Mouse (Mus musculus): ENCODE results near the gene Eri3.

Eri3 gene

DNA sequence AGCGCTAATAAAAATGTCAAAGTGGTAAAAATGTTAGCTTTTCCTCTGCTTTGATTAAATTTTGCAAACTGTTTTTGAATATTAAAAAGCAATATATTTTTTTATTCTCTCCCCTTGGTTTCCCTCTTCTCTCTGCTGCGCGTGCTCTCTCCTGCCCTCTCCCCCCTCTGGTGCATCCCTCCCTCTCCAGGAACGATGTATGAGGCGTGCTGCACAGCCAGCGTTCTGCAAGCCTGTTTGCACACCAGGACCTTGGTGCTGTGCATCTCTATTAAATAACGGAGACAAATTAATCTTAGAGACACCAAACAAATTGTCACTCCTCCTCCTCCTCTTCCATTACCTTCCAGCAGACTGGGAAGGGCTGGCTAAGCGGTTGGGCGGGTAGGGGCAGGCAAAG, 31.5 kb downstream of the Eri3 start:
- DNase-seq, result no peak

DNA sequence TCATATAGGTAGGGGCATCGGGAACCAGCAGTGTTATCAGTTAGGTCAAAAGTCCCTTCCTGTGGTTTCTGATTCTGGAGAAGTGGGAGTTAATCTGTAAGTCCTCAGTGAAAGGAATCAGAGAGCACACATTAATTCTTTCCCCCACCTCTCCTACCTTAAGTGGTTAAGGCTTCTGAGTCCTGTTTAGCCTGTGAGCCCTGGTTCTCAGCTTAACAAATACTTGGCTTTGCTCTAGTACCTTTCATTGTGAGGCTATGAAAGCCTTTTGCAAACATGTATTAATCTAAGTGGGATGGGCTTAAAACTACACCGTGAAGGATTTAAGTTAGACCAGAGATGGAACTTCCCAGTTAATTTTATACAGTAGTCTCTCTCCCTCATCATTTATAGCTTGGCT, 35.8 kb downstream of the Eri3 start:
- DNase-seq, result no peak

DNA sequence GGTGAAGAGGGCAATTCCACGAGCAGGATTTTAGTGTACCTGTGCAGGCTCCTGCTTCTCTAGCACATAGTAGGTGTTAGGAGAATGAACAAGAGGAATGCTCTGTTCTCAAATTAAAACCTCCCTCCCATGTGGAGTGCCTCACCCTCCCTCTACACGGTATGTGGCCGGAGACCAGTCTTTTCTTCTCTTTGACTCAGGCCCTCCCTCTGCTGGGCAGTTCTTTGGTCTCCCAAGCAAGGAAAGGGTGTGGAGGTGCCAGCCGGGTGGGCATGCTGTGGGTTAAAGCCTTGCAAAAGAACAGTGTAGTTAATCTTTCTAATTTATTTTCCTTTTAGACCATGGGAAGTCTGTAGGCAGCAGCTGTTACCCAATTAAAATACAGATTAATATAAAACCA, 37.3 kb downstream of the Eri3 start:
- DNase-seq, result no peak

DNA sequence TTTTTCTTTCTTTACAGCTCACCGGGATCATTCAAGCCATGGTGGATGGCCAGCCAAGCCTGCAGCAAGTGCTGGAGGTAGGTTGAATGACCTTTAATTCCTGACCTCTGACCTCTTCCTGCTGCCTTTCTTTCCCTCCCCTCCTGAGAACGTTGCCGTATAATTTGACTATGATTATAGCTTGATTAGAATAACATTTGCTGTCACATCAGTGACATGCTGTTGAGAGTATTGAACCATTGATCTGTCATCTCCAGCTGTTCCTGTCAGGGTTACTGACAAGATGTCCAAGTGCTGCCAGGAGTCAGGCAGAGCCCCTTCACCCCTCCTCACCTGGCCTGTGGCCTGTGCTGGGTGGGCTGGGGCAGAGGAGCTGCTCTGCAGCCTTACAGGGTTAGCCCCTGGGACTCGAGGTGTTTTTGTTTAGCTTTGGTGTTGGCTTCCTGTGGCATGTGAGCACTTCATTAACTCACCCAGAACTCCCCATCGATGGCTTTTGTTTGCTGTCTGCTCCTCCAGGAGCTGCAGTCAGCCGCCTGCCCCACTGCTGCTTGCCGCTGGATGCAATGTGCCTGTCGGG, 39.0 kb downstream of the Eri3 start:
- no peak for DNase-seq

DNA sequence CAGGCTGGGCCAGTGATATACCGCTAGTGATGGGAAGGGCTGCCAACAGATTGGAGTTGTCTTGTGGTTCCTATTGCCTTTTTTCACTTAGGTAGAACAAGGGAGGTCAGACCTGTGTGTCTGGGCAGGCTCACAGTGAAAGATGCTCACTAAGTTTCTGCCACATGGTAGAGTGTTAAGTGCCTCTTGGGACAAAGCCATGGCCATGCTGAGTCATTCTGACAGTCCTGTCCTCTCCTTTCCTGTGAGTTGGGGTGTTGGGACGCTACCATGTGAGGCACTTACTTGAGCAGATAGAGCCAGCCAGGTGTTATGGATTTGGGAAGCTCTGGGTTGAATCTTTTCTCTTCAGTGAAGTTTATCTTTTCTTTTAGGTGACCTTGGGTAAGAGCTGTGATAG, 40.6 kb downstream of the Eri3 start:
- no peak for DNase-seq

DNA sequence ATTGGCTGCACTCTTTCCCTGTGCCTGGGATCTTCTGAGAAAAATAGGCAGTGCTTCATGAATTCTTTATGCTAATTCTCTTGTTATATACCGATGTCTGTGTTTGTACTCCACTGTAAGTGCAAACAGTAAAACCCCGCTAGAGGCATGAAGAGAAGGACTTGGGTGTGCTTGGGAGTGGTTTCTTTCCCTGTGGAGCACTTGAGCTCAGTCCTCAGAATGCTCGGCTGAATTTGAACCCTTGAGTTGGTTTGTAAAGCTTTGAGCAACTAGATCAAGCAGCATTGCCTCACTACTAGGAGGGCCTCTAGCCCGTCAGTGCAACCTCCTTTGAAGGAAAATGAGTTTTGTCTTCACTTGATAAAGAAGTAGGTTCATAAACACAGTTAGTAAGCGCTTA, 42.0 kb downstream of the Eri3 start:
- DNase-seq, result no peak

DNA sequence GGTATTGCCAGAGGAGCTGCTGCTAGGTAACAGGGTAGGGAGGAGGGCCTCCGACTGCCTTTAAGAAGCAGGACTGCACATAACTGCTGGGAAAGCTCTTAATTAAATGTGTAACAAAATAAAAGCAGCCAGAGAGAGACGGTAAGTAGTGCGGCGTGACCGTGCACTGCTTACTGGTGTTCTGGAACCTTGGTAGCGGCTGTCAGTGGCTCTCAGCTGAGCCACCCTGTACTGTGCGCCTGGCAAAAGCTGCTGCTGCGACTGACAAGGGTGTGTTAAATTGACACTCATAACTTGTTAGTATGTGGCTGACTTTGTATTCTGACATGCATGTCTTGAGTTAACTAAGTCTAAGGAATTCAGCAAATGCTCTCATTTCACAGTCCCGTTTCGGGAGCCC, 45.1 kb downstream of the Eri3 start:
- DNase-seq, result no peak

DNA sequence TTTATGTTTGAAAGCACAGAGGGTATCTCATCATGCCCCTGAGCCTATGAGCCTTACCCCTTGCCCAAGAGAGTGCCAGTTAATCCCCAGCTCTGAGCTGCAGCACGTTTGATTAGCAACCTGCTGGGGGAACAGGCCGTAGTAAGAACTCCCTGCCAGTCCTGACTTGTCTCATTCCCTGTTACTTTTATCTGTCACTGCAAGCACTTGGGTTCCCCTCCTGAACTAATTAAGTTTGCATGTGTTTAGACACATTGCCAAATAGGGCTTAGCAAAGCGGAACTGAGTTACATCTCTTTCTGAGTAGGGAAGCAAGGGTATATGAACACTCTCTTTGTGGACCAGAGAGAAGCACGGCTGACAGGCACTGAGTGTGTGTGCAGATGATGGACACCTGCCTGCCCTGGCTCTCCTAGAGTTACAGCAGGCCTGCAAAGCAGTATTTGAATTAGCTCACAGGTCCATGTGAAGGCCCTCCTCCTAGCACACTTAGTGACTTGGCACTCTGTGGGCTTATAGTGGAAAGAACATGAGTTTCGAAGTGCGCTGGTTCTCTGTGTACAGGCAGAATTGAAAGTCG, 49.9 kb downstream of the Eri3 start:
- no peak for DNase-seq

DNA sequence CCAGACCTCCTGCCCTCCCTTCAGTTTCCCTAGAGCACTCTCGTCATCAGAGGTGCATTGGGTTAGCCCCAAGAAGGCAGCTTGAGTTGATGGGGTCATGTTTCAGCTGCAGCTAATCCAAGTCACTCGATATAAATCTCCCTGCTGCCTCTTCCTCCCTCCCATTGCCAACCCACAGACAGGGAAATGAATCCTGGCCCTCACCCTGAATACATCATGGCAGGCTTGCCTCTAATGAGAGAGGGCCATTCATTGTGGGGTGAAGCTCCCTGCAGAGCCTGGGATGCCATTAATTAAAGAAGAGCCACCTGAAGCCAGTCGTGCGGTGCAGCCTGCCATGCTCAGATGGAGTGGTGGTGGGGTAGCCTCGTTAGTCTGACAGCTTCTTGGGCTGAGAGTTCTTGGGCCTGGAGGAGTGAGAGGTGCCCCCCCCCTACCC, 51.2 kb downstream of the Eri3 start:
- no peak for DNase-seq

DNA sequence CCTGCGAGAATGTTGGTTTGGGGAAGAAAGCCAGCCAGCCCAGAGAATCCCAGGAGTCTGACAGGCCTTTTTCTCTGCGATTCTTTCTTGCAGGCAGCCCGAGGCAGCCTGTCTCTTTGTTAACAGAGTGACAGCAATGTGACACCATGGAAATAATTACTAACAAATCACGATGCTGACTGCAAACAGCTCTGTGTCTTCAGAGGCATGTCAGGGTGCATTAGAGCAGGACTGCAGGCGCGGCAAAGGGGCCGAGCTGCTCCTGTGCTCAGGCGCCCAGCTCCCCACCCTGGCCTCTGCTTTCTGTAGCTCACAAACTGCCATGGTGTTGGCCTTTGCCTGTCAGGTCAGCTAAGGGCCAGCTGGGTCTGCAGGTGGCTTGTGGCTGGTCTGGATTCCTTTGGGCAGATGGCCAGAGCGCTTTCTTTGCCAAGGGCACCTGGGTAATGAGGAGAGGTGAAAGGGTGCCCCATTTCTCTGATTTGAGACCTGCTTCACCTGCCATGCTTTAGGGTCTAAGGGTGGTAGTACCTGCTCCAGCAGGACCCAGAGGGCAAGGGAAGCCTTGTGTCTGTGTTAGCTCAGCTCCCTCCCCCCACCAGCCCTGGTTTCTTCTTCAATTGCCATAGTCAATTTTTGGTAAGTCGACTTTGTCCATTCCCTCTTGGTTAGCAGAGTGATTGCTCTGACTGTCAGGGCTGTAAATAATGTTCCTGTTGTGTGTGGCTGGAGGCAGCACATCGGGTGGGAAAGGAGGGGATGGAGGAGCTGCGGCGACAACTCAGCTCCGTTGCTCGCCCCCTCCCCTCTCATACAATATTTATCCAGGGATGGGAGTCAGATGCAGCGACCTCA, 55.2 kb downstream of the Eri3 start:
- no peak for DNase-seq

DNA sequence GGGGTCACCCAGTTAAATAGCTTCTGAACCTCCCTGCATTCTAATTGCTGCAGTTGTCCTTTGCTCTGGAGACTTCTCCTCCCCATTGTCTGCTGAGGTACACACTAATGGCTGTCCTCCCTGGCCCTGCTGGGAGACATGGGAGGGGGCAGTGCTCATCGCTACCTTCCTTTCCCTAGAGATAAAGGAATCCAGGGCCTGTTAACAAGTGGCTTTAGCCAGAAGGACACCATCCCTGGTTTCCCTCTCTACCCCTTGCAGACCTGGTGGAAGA, 55.7 kb downstream of the Eri3 start:
- DNase-seq, result no peak

DNA sequence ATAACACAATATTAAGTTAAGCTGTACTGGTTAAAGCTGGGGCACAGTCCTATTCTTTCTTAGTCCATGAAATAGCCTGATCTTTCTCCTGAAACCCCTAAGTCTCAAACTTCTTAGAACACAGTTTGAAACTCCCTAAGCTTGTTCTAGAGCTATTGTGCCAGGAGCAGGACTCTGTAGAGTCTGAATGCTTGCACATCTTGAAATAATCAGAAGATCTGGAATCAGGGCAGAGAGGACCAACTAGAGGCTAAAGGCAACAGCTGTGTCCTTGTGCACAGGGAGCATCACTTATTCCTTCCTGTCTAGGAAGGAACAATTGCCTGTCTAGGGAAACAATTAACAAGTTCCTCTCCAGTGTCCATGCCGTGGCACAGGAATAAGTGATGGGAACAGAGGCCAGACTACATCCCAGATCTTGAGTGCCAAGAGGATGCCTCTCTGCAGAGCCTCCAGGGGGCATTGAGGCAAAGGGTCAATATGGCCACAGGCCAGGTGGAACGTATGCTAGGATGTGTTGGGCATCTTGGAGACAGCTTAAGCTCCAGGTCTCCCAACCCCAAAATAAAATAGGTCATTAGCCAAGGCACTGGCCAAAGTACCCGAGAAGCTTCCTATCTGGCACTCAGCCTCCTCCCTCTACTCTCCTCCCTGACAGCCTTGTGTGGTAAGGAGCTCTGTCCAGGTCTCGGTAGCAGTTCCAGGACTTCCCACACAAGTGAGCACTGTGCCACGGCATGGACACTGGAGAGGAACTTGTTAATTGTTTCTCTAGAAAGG, 56.9 kb downstream of the Eri3 start:
- DNase-seq, result no peak

DNA sequence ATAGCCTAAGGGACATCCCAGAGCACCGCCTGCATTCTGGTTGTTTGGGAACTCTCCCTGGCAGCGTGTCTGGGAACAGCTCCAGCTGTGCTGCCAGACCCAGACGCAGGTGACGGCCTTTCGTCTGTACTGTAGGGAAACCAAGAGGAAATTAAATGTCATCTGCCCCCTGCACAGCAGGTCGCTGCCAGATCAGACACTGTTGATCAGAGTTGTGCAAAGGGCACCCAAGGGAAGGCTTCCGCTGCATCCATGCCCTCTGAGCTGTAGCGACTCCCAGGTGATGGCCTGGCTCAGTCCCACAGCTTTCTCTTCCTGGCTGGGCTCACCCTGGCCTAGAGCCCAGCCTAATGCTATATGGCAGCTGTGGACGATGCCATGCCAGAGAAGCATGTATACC, 58.1 kb downstream of the Eri3 start:
- no peak for DNase-seq

DNA sequence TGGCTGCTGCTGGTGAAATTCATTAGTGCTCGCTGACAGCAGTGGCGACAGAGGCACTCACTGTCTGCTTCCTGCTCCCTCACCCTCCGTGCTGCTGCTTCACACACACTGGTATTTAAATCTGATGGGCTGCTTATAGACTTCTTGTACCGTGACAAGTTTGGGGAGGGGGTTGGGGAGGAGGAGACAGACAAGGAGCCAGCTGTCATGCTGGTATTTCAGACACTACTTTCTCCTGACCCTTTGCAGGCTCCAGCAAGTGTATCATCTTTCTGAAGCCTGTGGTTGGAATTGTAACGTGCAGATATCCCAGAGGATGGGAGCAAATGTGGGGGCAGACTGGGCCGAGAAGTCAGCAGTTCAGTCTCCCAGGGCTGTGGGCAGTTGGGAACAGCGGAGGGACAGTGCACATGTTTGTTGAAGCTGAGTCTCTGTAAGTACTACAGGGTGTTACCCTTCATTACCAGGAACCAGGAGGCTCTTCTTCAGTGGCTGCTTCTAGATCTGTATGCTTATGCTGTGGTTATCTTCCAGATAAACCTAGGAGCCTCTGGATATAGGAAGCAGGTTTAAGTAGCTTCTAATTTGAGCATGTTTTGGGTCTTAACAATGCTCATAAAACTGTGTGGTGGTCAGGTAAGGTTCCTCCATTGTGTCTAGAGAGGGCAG, 59.3 kb downstream of the Eri3 start:
- DNase-seq, result no peak

DNA sequence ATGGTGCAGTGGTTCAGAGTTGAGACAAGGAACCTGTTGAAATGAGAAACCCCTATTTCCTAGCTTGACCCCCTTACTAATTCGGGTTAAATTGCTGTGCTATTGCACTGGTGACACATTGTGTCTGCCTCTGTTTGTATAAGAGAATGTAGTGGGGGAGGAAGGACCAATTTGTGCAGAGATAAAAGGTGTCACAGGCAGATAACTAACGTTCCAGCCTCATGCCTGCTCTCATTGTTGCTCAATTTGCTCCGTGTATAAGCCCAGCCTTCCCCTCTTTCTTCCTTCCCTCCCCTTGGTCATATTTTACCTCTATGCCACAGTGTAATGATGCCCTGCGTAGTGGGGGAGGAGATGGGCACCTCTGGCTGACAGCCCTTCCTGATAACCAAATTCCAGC, 61.2 kb downstream of the Eri3 start:
- no peak for DNase-seq

DNA sequence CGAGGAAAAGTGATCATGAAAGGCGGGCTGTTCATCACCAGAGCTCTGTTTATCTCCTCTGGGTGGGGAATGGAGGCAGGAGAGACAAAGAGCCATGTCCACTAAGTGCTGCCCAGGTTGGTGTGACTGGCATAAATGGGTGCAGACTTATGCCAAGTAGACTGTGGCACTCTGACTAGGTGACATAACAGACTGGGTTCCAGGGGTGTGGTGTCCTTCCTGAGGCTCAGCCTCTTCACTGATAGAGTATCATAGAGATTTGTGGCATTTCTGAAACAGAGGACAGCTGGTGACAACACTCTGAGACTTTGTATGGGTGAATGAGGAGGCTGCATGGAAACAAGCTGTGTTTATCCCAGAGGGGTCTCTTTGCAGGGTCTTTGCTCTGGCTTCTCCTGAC, 61.6 kb downstream of the Eri3 start:
- no peak for DNase-seq

DNA sequence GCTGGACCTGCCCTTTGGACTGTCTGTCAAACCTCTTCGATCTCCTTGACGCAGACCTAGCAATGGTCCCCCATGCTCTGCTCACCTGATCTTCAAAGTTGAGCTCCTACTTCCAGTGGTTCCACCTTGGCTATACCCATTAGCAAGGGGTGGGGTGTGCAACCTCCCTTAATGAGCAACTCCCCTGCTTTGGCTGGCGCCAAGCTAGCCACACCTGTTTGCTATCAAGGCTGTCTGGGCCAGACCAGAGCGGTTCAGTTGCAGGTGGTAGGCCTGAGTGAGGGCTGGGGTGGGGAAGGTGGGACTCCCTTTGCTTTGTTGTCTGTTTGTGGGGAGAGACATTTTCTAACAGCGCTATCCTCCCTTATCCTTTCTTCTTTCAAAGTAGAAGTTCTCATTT, 62.5 kb downstream of the Eri3 start:
- no peak for DNase-seq

DNA sequence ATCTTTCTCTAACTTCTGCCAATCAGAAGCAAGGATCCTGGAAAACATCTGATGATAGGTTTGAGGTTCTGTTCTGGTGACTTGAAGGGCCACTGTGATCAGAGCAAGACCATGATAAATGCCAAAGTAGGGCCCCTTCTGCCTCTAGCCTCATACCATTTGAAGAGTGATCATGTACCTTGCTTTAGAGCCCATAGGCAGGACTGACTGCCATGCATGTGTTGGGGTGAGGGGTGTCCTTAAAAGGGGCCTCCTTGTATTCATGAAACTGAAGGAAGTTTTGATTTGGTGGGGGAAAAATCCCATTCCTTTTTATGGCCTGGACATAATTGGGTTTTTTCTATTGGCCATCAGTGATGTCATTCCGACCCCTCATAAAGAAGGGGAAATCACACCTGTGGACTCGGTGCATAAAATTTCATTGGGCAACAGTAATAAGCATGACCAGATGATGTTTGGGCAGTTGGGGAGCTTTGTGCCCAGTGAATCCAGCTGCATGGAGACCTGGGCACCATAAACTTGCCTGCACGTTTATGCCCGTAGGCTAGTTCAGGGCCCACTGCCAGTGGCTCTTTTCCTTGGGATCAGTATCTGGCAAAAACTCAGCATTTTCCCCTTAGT, 63.1 kb downstream of the Eri3 start:
- no peak for DNase-seq

DNA sequence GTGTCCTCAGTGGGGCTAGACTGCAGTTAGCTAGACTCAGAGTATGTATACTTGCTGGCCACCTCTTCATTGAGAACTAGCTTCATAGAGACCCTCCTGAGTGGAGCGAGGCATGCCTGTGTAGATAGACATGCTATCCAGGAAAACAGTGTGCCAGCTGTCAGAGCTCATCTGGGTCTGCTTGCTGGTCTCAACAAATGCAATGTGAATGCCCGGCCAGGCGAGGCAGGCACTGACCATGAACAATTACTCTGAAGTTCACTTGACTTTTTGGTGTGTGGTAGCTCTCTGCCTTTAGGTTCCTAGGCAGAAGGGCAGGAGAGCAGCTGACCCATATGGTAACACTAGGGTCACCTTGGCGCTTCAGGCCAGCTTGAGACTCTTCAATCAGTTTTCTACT, 66.4 kb downstream of the Eri3 start:
- no peak for DNase-seq

DNA sequence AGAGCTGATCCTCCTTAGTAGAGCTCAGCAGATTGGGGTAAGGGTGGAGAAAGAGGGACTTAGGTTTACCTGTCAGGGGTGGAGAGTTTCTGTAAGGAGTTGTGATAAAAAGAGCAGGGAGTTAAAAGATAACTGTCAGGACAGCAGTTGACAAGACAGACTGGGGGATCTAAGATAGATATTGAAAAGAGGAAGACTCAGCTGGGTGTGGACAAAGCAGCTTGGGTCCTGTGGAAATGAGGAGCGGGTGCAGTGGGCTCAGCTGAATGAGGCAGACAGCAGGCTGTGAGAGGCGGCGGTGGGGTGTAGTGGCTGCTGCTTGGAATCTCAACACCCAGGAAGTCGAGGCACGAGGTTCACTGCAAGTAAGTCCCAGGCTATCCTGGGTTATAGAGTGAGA, 72.1 kb downstream of the Eri3 start:
- no peak for DNase-seq

DNA sequence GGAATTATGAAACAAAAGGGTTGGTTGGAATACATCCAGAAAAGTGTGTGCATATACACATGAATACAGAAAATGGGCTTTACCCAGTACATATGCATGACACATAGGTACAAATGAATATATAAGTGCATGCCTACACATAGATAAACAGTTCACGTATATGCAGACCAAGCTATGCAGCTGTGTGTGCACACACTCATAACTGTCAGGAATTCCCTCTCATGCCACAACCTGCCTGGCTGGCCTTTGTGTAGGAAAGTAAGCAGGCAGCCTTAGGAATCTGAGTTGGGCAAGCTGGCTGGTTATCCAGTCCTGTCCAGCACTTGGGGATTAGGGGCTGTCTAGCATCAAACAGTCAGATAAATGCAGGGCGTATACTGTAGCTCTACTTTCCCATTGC, 72.9 kb downstream of the Eri3 start:
- DNase-seq, result no peak

DNA sequence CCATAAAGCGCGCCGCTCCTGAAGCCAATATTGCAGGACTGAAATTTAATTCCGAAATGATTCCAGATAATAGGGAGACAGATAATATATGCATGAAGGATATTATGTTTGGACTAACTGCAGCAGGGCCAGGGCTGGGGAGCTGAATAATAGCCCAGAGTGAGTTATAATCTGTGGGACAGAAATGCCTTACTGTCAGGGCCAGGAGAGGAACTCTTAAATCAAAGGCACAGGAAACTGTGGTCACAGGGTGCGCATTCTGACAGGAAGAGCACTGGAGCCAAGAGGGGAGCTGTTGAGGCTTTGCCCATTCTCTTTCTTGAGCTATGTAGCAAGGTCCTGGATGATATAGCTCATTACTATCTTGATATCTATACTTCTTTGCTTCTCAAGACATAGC, 74.5 kb downstream of the Eri3 start:
- DNase-seq, result no peak

DNA sequence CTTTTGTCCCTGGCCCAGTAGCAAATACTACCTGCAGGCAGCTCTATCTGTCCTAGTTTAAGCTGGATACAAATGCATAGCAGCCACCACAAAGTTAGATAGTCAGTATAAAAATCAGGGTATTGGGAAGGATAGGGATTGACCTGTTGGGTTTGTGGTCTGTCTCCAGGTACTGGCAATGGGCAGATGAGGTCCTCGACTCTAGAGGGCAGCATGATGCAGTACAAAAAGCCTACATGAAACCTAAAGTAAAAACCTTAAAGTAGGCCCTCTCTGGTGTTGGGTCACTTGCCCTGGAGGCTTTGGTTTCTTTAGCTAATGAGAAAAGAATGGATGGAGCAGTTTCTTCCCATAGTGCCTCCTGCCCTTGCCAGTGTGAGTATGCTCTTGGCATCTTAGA, 78.3 kb downstream of the Eri3 start:
- DNase-seq, result no peak

Data from thymus, postnatal 36 days (tissue).